Mouse (Mus musculus) T-helper 17 cell (primary cell): ENCODE results near the gene Glo1.

Experiments used
- in situ Hi-C, 2 experiments: fragments of 300-600 bp; cut with MboI, MseI; formaldehyde crosslinking; loops; 1 replicate in 1 of 2; 2 replicates in 1 of 2; pipeline ENCODE4 v1.15.1; 2025; ENCODE audit warnings: high pct_unique_total_duplicates in 2 of 2

Gene Glo1

GRCm38 (mm10) chr17:30549899-30550773 is 76.5 kb downstream of the Glo1 start:
- in situ Hi-C loops = no loop called here

GRCm38 (mm10) chr17:30539098-30539497 is 87.6 kb downstream of the Glo1 start:
- in situ Hi-C loops = no loop called here

GRCm38 (mm10) chr17:30536651-30537050 is 90.0 kb downstream of the Glo1 start:
- in situ Hi-C loops = no loop called here
